In the genomic region with DNA sequence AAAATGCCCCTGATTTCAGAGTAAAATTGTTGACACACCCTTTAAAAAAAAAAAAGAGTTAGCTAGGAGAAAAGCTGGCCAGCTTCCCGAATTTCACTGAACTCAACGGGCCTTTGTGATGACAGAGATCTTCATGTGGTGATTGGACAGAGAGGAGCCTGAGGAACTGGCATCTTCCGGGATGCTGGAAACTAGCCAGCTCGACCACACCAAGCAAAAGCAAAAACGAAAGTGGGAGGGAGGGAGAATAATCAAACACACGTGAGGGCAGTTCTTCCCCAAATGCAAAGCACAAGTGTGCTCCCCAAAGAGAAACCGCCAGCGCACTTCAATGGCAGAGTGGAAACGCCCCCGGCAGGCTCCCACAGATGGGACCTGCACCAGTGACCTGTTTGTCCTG, we compare ENCODE assay signal across 9 mouse cellular contexts. TPM values are rescaled to one million over a fixed set of nuclear protein-coding genes. Genes with fewer than 3 reads are reported as not detected.
DNase-seq lines count a peak whose midpoint lies in the region; ATAC-seq and TF ChIP-seq lines count a peak whose summit lies in the region.
"Had no signal": no experiment of that assay in that cellular context is flagged by ENCODE, and none has a peak within 500 bp of the region (broad histone marks: within the 10 kb centered on the region; RNA-seq: fewer than 3 reads in every experiment).

No protein-coding gene starts in this region.

- TF ChIP-seq POLR2A in MEL (IDR thresholded peaks at IDR 0.05; ENCODE audit: control insufficient read depth in 1 of 2, insufficient read depth in 1 of 2, low read depth in 1 of 2, low read length in 2 of 2, poor library complexity in 1 of 2), result no peak

- TF ChIP-seq CTCF in MEL (IDR thresholded peaks at IDR 0.05 in 2 of 3, conservative IDR thresholded peaks at IDR 0.05 in 1 of 3; ENCODE audit: control insufficient read depth in 1 of 3, insufficient read depth in 1 of 3, low read depth in 2 of 3, low read length in 3 of 3, poor library complexity in 1 of 3, severe bottlenecking in 1 of 3), result no peak

- peaks cover 3 to 14% of the 10 kb centered on the region in 2 experiments for H3K27me3 ChIP-seq in MEL (ENCODE audit: control insufficient read depth in 1 of 2, insufficient read depth in 2 of 2, low read length in 2 of 2)
- peaks cover 10% of the 10 kb centered on the region; the same call in 1 of the 2 replicates for H3K27me3 ChIP-seq in forebrain, embryonic 16.5 days (replicated peaks; ENCODE audit: control insufficient read depth, insufficient read depth, low read length)
- H3K27me3 ChIP-seq in limb, embryonic 11.5 days (ENCODE audit: control insufficient read depth, insufficient read depth, low read length), result peaks cover 5% of the 10 kb centered on the region; the same call in 1 of the 2 replicates
- peaks cover 21% of the 10 kb centered on the region for H3K27me3 ChIP-seq in midbrain, embryonic 15.5 days (replicated peaks)

- no peak overlapping the region for H3K9ac ChIP-seq in MEL (ENCODE audit: control insufficient read depth, low read depth, low read length, poor library complexity, severe bottlenecking)
- peak overlapping the region; percentile 3; the same call in 1 of the 2 replicates for H3K9ac ChIP-seq in forebrain, embryonic 16.5 days (replicated peaks; ENCODE audit: low read depth, low read length)
- H3K9ac ChIP-seq in limb, embryonic 11.5 days (ENCODE audit: low read length), result no peak overlapping the region
- no peak overlapping the region for H3K9ac ChIP-seq in midbrain, embryonic 15.5 days

- H3K9me3 ChIP-seq in MEL (replicated peaks; ENCODE audit: insufficient read depth, low read length), result no peaks in the 10 kb centered on the region
- H3K9me3 ChIP-seq in forebrain, embryonic 16.5 days (ENCODE audit: control insufficient read depth, low read length), result no peaks in the 10 kb centered on the region
- no peaks in the 10 kb centered on the region for H3K9me3 ChIP-seq in limb, embryonic 11.5 days (ENCODE audit: control insufficient read depth, low read length)
- no peaks in the 10 kb centered on the region for H3K9me3 ChIP-seq in midbrain, embryonic 15.5 days

- no peak for ATAC-seq in forebrain, embryonic 16.5 days
- ATAC-seq in hematopoietic stem cell, adult 5-6 weeks (replicated peaks in 1 of 2; ENCODE audit: insufficient read depth in 1 of 2, low FRiP score in 2 of 2, low TSS enrichment in 1 of 2, low read depth in 1 of 2, poor library complexity in 2 of 2, severe bottlenecking in 2 of 2), result peak; percentile 79 to 84
- ATAC-seq in limb, embryonic 11.5 days (ENCODE audit: insufficient number of reproducible peaks, low FRiP score, low TSS enrichment, low read depth), result no peak
- no peak for ATAC-seq in midbrain, embryonic 15.5 days (replicated peaks)
- ATAC-seq in erythroid progenitor cell, adult 5-6 weeks (replicated peaks; ENCODE audit: low FRiP score, poor library complexity, severe bottlenecking), result no peak

- H3K4me3 ChIP-seq in MEL (ENCODE audit: control insufficient read depth in 1 of 2, insufficient read depth in 1 of 2, low read depth in 2 of 2, low read length in 2 of 2), result peak overlapping the region; percentile 10 to 47
- 0 out of 2 replicates have a peak overlapping the region, but pooled peaks have one; percentile 7 for H3K4me3 ChIP-seq in forebrain, embryonic 16.5 days (replicated peaks; ENCODE audit: low read length)
- no peak overlapping the region for H3K4me3 ChIP-seq in limb, embryonic 11.5 days (ENCODE audit: low read depth, low read length)
- H3K4me3 ChIP-seq in midbrain, embryonic 15.5 days, result no peak overlapping the region

- H3K79me2 ChIP-seq in MEL (ENCODE audit: control insufficient read depth, insufficient read depth, low read length, poor library complexity), result no peaks in the 10 kb centered on the region

- H3K36me3 ChIP-seq in MEL (ENCODE audit: control insufficient read depth in 1 of 2, insufficient read depth in 2 of 2, low read length in 2 of 2), result no peaks in the 10 kb centered on the region; a peak in 1 of 4 replicates
- no peaks in the 10 kb centered on the region for H3K36me3 ChIP-seq in forebrain, embryonic 16.5 days (ENCODE audit: control insufficient read depth, insufficient read depth)
- H3K36me3 ChIP-seq in limb, embryonic 11.5 days (ENCODE audit: control insufficient read depth, insufficient read depth, low read length), result no peaks in the 10 kb centered on the region
- H3K36me3 ChIP-seq in midbrain, embryonic 15.5 days (replicated peaks), result no peaks in the 10 kb centered on the region

- DNase-seq in cerebellum, postnatal 14 days, result peak; percentile 53 to 73
- no peak for DNase-seq in cerebellum, adult 11 months
- peak; percentile 80 for DNase-seq in MEL (ENCODE audit: low read depth, low spot score)
- no peak for DNase-seq in limb, embryonic 11.5 days (ENCODE audit: low spot score)

- peaks cover 0 to 7% of the 10 kb centered on the region in 2 experiments; a peak in 2 of 4 replicates for H3K4me1 ChIP-seq in MEL (ENCODE audit: control insufficient read depth in 1 of 2, insufficient read depth in 2 of 2, low read length in 2 of 2)
- H3K4me1 ChIP-seq in forebrain, embryonic 16.5 days (replicated peaks; ENCODE audit: control insufficient read depth, insufficient read depth, low read length), result peaks cover 12% of the 10 kb centered on the region
- peaks cover 6% of the 10 kb centered on the region for H3K4me1 ChIP-seq in limb, embryonic 11.5 days (ENCODE audit: control insufficient read depth, insufficient read depth, low read length)
- peaks cover 19% of the 10 kb centered on the region for H3K4me1 ChIP-seq in midbrain, embryonic 15.5 days

- H3K4me2 ChIP-seq in forebrain, embryonic 16.5 days (ENCODE audit: low read length), result peak overlapping the region; percentile 41
- peak overlapping the region; percentile 33; the same call in 1 of the 2 replicates for H3K4me2 ChIP-seq in limb, embryonic 11.5 days (ENCODE audit: low read depth, severe bottlenecking)
- H3K4me2 ChIP-seq in midbrain, embryonic 15.5 days, result peak overlapping the region; percentile 48

- no peak overlapping the region for H3K27ac ChIP-seq in MEL (ENCODE audit: control insufficient read depth, low read depth, low read length)
- no peak overlapping the region for H3K27ac ChIP-seq in forebrain, embryonic 16.5 days (ENCODE audit: low read length)
- no peak overlapping the region for H3K27ac ChIP-seq in limb, embryonic 11.5 days (replicated peaks; ENCODE audit: low read depth, low read length)
- no peak overlapping the region for H3K27ac ChIP-seq in midbrain, embryonic 15.5 days

- 19% methylated on average over 10 of the region's 10 CpGs for WGBS in forebrain, embryonic 16.5 days
- WGBS in limb, embryonic 11.5 days, result 24% methylated on average over 10 of the region's 10 CpGs
- 47% methylated on average over 10 of the region's 10 CpGs for WGBS in midbrain, embryonic 15.5 days

- TF ChIP-seq RAD21 in MEL (IDR thresholded peaks at IDR 0.05; ENCODE audit: low read depth, low read length), result no peak

- TF ChIP-seq EP300 in MEL (IDR thresholded peaks at IDR 0.05; ENCODE audit: low read depth in 1 of 2, low read length in 2 of 2), result no peak

TF ChIP-seq in MEL, 35 proteins besides CTCF, POLR2A, EP300 and RAD21:
- TF ChIP-seq HCFC1 (IDR thresholded peaks at IDR 0.05; ENCODE audit: low read depth, low read length) (no peak), ELF1 (IDR thresholded peaks at IDR 0.05; ENCODE audit: low read depth, low read length) (0 out of 2 replicates have a peak, but pooled peaks have one; percentile 35), BHLHE40 (IDR thresholded peaks at IDR 0.05; ENCODE audit: borderline replicate concordance, low read depth, low read length) (peak; percentile 42; the same call in 1 of the 2 replicates), TCF12 (IDR thresholded peaks at IDR 0.05; ENCODE audit: low read depth, low read length) (no peak), CHD2 (IDR thresholded peaks at IDR 0.05; ENCODE audit: low read length) (no peak), CHD1 (IDR thresholded peaks at IDR 0.05; ENCODE audit: low read depth, low read length) (no peak), ZNF384 (IDR thresholded peaks at IDR 0.05; ENCODE audit: low read depth, low read length) (peak; percentile 73), MYC (IDR thresholded peaks at IDR 0.05; ENCODE audit: low read depth, low read length) (0 out of 2 replicates have a peak, but pooled peaks have one; percentile 60)

RNA-seq across cellular contexts. Expression of a gene that starts 0.8 kb away (rescaled TPM):
- not detected in 2 replicates for total RNA-seq in MEL (2012; rRNA removed)
- not detected for polyA plus RNA-seq in MEL (2012; ENCODE audit: insufficient read depth in 1 of 2, insufficient read length in 2 of 2, low read depth in 1 of 2, low replicate concordance in 2 of 2, missing spikeins in 1 of 2)
- 5.0 and 6.7 TPM in 2 replicates for polyA plus RNA-seq in forebrain, embryonic 16.5 days (2015; fragmentation: Nextera tagmentation; extraction: Ambion mirVana)
- total RNA-seq in hematopoietic stem cell, adult 5-6 weeks (2017), result 0.25 TPM in 1 of 2 replicates, not detected in the other
- 8.2 and 8.6 TPM in 2 replicates for polyA plus RNA-seq in limb, embryonic 11.5 days (2014; fragmentation: Nextera tagmentation; extraction: Ambion mirVana)
- polyA plus RNA-seq in midbrain, embryonic 15.5 days (2015; fragmentation: Nextera tagmentation; extraction: Ambion mirVana), result 7.8 and 8.8 TPM in 2 replicates
- total RNA-seq in erythroid progenitor cell, adult 5-6 weeks (2015; ENCODE audit: low replicate concordance), result 0.84 TPM in 1 of 2 replicates, not detected in the other
- total RNA-seq in erythroid progenitor cell, adult 5-6 weeks (2017; ENCODE audit: low replicate concordance), result not detected in 2 replicates
- polyA plus RNA-seq: C2C12 had no signal

RNA-seq across cellular contexts. Expression of a gene that starts 26.7 kb away (rescaled TPM):
- 6.4 and 7.3 TPM in 2 replicates for total RNA-seq in MEL (2012; rRNA removed)
- polyA plus RNA-seq in MEL (2012; ENCODE audit: insufficient read depth in 1 of 2, insufficient read length in 2 of 2, low read depth in 1 of 2, low replicate concordance in 2 of 2, missing spikeins in 1 of 2), result 10 to 100 TPM in 1 of 2 experiments, not detected in 1; 10.2 TPM
- polyA plus RNA-seq in forebrain, embryonic 16.5 days (2015; fragmentation: Nextera tagmentation; extraction: Ambion mirVana), result 0.87 and 1.3 TPM in 2 replicates
- 20.0 and 30.1 TPM in 2 replicates for total RNA-seq in hematopoietic stem cell, adult 5-6 weeks (2017)
- 11.1 and 14.8 TPM in 2 replicates for polyA plus RNA-seq in limb, embryonic 11.5 days (2014; fragmentation: Nextera tagmentation; extraction: Ambion mirVana)
- polyA plus RNA-seq in midbrain, embryonic 15.5 days (2015; fragmentation: Nextera tagmentation; extraction: Ambion mirVana), result 1.4 and 1.7 TPM in 2 replicates
- total RNA-seq in erythroid progenitor cell, adult 5-6 weeks (2015; ENCODE audit: low replicate concordance), result 3.8 TPM in 1 of 2 replicates, not detected in the other
- total RNA-seq in erythroid progenitor cell, adult 5-6 weeks (2017; ENCODE audit: low replicate concordance), result 2.1 and 4.1 TPM in 2 replicates

Comparison
In these comparisons a context has a peak if more than half of its experiments do, and no peak if none do; other contexts are left out.
1. DNase-seq: peak in cerebellum, postnatal 14 days (2 of 2) and MEL (single experiment); none in cerebellum, adult 11 months (single experiment) and limb, embryonic 11.5 days (single experiment).
2. H3K4me3 ChIP-seq: peak in MEL (2 of 2) and forebrain, embryonic 16.5 days (single experiment); none in limb, embryonic 11.5 days (single experiment) and midbrain, embryonic 15.5 days (single experiment).
3. ATAC-seq: peak in hematopoietic stem cell, adult 5-6 weeks (2 of 2); none in forebrain, embryonic 16.5 days (single experiment), limb, embryonic 11.5 days (single experiment), midbrain, embryonic 15.5 days (single experiment) and erythroid progenitor cell, adult 5-6 weeks (single experiment).
4. Peak in every context shown above with its lines, with median percentiles within 50 percentile points of each other: H3K4me2 ChIP-seq.